Mouse (Mus musculus): ENCODE data around the gene Mroh3. TPM values are rescaled to one million over a fixed set of nuclear protein-coding genes. Genes with fewer than 3 reads are reported as not detected.
A peak's percentile ranks its signal among the peaks of the same experiment; 100 is the strongest.

Mroh3 gene
- polyA plus RNA-seq, 1 experiment from 2014 or later = 0.25 TPM

- Histone ChIP-seq H3K27ac (no peak overlapping the region), H3K4me1 (peaks cover 13% of the 10 kb centered on the region), H3K36me3 (peaks cover 87% of the 10 kb centered on the region), H3K9me3 (replicated peaks) (no peaks in the 10 kb centered on the region), H3K4me3 (no peak overlapping the region), H3K27me3 (ENCODE audit: low read depth, poor library complexity, severe bottlenecking) (no peaks in the 10 kb centered on the region)
- no peak for DNase-seq (ENCODE audit: low spot score)
- WGBS = 69% methylated on average over 2 of the region's 2 CpGs
These were observed 47.2 kb downstream of the Mroh3 start for GRCm38 (mm10) chr1:136165436-136165835.

- Histone ChIP-seq H3K27me3 (ENCODE audit: low read depth, poor library complexity, severe bottlenecking) (no peaks in the 10 kb centered on the region), H3K9me3 (replicated peaks) (no peaks in the 10 kb centered on the region), H3K27ac (no peak overlapping the region), H3K4me1 (peaks cover 5% of the 10 kb centered on the region; the same call in 1 of the 2 replicates), H3K36me3 (peaks cover 94% of the 10 kb centered on the region), H3K4me3 (no peak overlapping the region)
- DNase-seq (ENCODE audit: low spot score) = no peak
- 95% methylated on average over 7 of the region's 7 CpGs for WGBS
These were observed 51.2 kb downstream of the Mroh3 start for GRCm38 (mm10) chr1:136161333-136161921.

GRCm38 (mm10) chr1:136160930-136161329 is 51.7 kb downstream of the Mroh3 start:
- H3K27me3 ChIP-seq (ENCODE audit: low read depth, poor library complexity, severe bottlenecking) = no peaks in the 10 kb centered on the region
- DNase-seq (ENCODE audit: low spot score) = no peak
- 97% methylated on average over 6 of the region's 6 CpGs for WGBS
- H3K36me3 ChIP-seq = peaks cover 97% of the 10 kb centered on the region
- no peak overlapping the region for H3K27ac ChIP-seq
- no peaks in the 10 kb centered on the region for H3K9me3 ChIP-seq (replicated peaks)
- H3K4me3 ChIP-seq = no peak overlapping the region
- H3K4me1 ChIP-seq = peaks cover 5% of the 10 kb centered on the region; the same call in 1 of the 2 replicates

- H3K36me3 ChIP-seq = peaks cover 97% of the 10 kb centered on the region
- H3K27me3 ChIP-seq (ENCODE audit: low read depth, poor library complexity, severe bottlenecking) = no peaks in the 10 kb centered on the region
- H3K9me3 ChIP-seq (replicated peaks) = no peaks in the 10 kb centered on the region
- no peak for DNase-seq (ENCODE audit: low spot score)
- no peak overlapping the region for H3K27ac ChIP-seq
- 90% methylated on average over 12 of the region's 12 CpGs for WGBS
- H3K4me3 ChIP-seq = no peak overlapping the region
- H3K4me1 ChIP-seq = peaks cover 5% of the 10 kb centered on the region; the same call in 1 of the 2 replicates
These were observed 52.3 kb downstream of the Mroh3 start for GRCm38 (mm10) chr1:136160297-136160696.

- 43% methylated on average over 12 of the region's 12 CpGs for WGBS
- peaks cover 5% of the 10 kb centered on the region; the same call in 1 of the 2 replicates for H3K4me1 ChIP-seq
- no peaks in the 10 kb centered on the region for H3K9me3 ChIP-seq (replicated peaks)
These were observed 52.8 kb downstream of the Mroh3 start for GRCm38 (mm10) chr1:136159830-136160229.

GRCm38 (mm10) chr1:136156951-136157350 is 55.7 kb downstream of the Mroh3 start:
- H3K4me3 ChIP-seq = no peak overlapping the region
- DNase-seq (ENCODE audit: low spot score) = no peak
- H3K4me1 ChIP-seq = peaks cover 5% of the 10 kb centered on the region; the same call in 1 of the 2 replicates
- H3K27me3 ChIP-seq (ENCODE audit: low read depth, poor library complexity, severe bottlenecking) = no peaks in the 10 kb centered on the region
- H3K9me3 ChIP-seq (replicated peaks) = no peaks in the 10 kb centered on the region
- peaks cover 96% of the 10 kb centered on the region for H3K36me3 ChIP-seq
- 94% methylated on average over 4 of the region's 4 CpGs for WGBS
- H3K27ac ChIP-seq = no peak overlapping the region

More at GRCm38 (mm10) chr1:136159830-136160229, 52.8 kb downstream of the Mroh3 start:
- H3K4me3 ChIP-seq = no peak overlapping the region
- no peak for DNase-seq (ENCODE audit: low spot score)
- H3K27ac ChIP-seq = no peak overlapping the region
- H3K36me3 ChIP-seq = peaks cover 96% of the 10 kb centered on the region
- H3K27me3 ChIP-seq (ENCODE audit: low read depth, poor library complexity, severe bottlenecking) = no peaks in the 10 kb centered on the region

GRCm38 (mm10) chr1:136156304-136156703 is 56.3 kb downstream of the Mroh3 start:
- peaks cover 96% of the 10 kb centered on the region for H3K36me3 ChIP-seq
- WGBS = 93% methylated on average over 4 of the region's 4 CpGs

GRCm38 (mm10) chr1:136151371-136151770 is 61.3 kb downstream of the Mroh3 start:
- DNase-seq (ENCODE audit: low spot score) = no peak
- H3K4me1 ChIP-seq = no peaks in the 10 kb centered on the region
- WGBS = 95% methylated on average over 8 of the region's 8 CpGs
- no peak overlapping the region for H3K27ac ChIP-seq
- H3K36me3 ChIP-seq = peaks cover 99% of the 10 kb centered on the region
- H3K4me3 ChIP-seq = no peak overlapping the region
- no peaks in the 10 kb centered on the region for H3K27me3 ChIP-seq (ENCODE audit: low read depth, poor library complexity, severe bottlenecking)
- H3K9me3 ChIP-seq (replicated peaks) = no peaks in the 10 kb centered on the region

More at GRCm38 (mm10) chr1:136156304-136156703, 56.3 kb downstream of the Mroh3 start:
- H3K27me3 ChIP-seq (ENCODE audit: low read depth, poor library complexity, severe bottlenecking) = no peaks in the 10 kb centered on the region
- H3K4me3 ChIP-seq = no peak overlapping the region
- DNase-seq (ENCODE audit: low spot score) = no peak
- no peaks in the 10 kb centered on the region for H3K9me3 ChIP-seq (replicated peaks)
- peaks cover 5% of the 10 kb centered on the region; the same call in 1 of the 2 replicates for H3K4me1 ChIP-seq
- no peak overlapping the region for H3K27ac ChIP-seq

GRCm38 (mm10) chr1:136149702-136150101 is 62.9 kb downstream of the Mroh3 start:
- Histone ChIP-seq H3K9me3 (replicated peaks) (no peaks in the 10 kb centered on the region), H3K36me3 (peaks cover 96% of the 10 kb centered on the region), H3K4me1 (no peaks in the 10 kb centered on the region), H3K27me3 (ENCODE audit: low read depth, poor library complexity, severe bottlenecking) (no peaks in the 10 kb centered on the region), H3K4me3 (no peak overlapping the region), H3K27ac (no peak overlapping the region)
- 87% methylated on average over 9 of the region's 9 CpGs for WGBS
- DNase-seq (ENCODE audit: low spot score) = no peak

- WGBS = 94% methylated on average over 10 of the region's 10 CpGs
- Histone ChIP-seq H3K9me3 (replicated peaks) (no peaks in the 10 kb centered on the region), H3K27me3 (ENCODE audit: low read depth, poor library complexity, severe bottlenecking) (no peaks in the 10 kb centered on the region), H3K4me3 (no peak overlapping the region), H3K27ac (no peak overlapping the region), H3K4me1 (peaks cover 44% of the 10 kb centered on the region), H3K36me3 (peaks cover 38% of the 10 kb centered on the region)
- no peak for DNase-seq (ENCODE audit: low spot score)
These were observed 69.1 kb downstream of the Mroh3 start for GRCm38 (mm10) chr1:136143514-136143913.

GRCm38 (mm10) chr1:136142336-136142735 is 70.3 kb downstream of the Mroh3 start:
- DNase-seq (ENCODE audit: low spot score) = no peak
- H3K9me3 ChIP-seq (replicated peaks) = no peaks in the 10 kb centered on the region
- H3K36me3 ChIP-seq = peaks cover 26% of the 10 kb centered on the region
- H3K4me3 ChIP-seq = no peak overlapping the region
- H3K27ac ChIP-seq = peak overlapping the region; percentile 21; the same call in 1 of the 2 replicates
- H3K4me1 ChIP-seq = peaks cover 56% of the 10 kb centered on the region
- WGBS = 71% methylated on average over 6 of the region's 6 CpGs
- H3K27me3 ChIP-seq (ENCODE audit: low read depth, poor library complexity, severe bottlenecking) = no peaks in the 10 kb centered on the region

GRCm38 (mm10) chr1:136141176-136141950 is 71.3 kb downstream of the Mroh3 start:
- DNase-seq (ENCODE audit: low spot score) = no peak
- no peak overlapping the region for H3K4me3 ChIP-seq
- H3K9me3 ChIP-seq (replicated peaks) = no peaks in the 10 kb centered on the region
- peaks cover 17% of the 10 kb centered on the region for H3K36me3 ChIP-seq
- 86% methylated on average over 11 of the region's 11 CpGs for WGBS
- H3K4me1 ChIP-seq = peaks cover 66% of the 10 kb centered on the region
- H3K27me3 ChIP-seq (ENCODE audit: low read depth, poor library complexity, severe bottlenecking) = no peaks in the 10 kb centered on the region
- H3K27ac ChIP-seq = no peak overlapping the region

GRCm38 (mm10) chr1:136139990-136140640 is 72.5 kb downstream of the Mroh3 start:
- WGBS = under 1% methylated on average over 32 of the region's 32 CpGs
- H3K4me1 ChIP-seq = peaks cover 78% of the 10 kb centered on the region
- no peaks in the 10 kb centered on the region for H3K27me3 ChIP-seq (ENCODE audit: low read depth, poor library complexity, severe bottlenecking)

More at GRCm38 (mm10) chr1:136139990-136140640, 72.5 kb downstream of the Mroh3 start:
- DNase-seq (ENCODE audit: low spot score) = peak; percentile 78
- H3K36me3 ChIP-seq = peaks cover 8% of the 10 kb centered on the region
- H3K9me3 ChIP-seq (replicated peaks) = no peaks in the 10 kb centered on the region
- H3K27ac ChIP-seq = peak overlapping the region; percentile 97
- H3K4me3 ChIP-seq = peak overlapping the region; percentile 75

Measured in limb, embryonic 10.5 days (tissue).